Mouse (Mus musculus) testis, adult 2 months (tissue): ENCODE measurements at regions not wholly inside any gene's neighbourhood (a gene's known extent, or its start where the extent isn't known, plus 50 kb on each side); places are given as distances from the start of the nearest gene placed in this dataset.
"Not testable (repeated sequence)": the region's sequence is repeated elsewhere in the genome, so short reads cannot be mapped to it uniquely, and the experiment has no call there.

Experiments
- H3K27ac ChIP-seq: fragments of 200-500 bp; 2 replicates; pipeline ENCODE4 v1.5.1; 2012; ENCODE audit warnings: low read depth, low read length; ENCODE audit not compliant: control insufficient read depth, insufficient read depth
- H3K27me3 ChIP-seq: fragments of 200-500 bp; 2 replicates; pipeline ENCODE4 v1.6.1; 2012; ENCODE audit warnings: mild to moderate bottlenecking, low read length, moderate library complexity; ENCODE audit not compliant: control insufficient read depth, insufficient read depth
- H3K36me3 ChIP-seq: fragments of 200-500 bp; 2 replicates; pipeline ENCODE4 v1.6.1; 2012; ENCODE audit warnings: mild to moderate bottlenecking, low read length; ENCODE audit not compliant: control insufficient read depth, insufficient read depth
- H3K4me1 ChIP-seq: fragments of 200-500 bp; 2 replicates; pipeline ENCODE4 v1.6.1; 2012; ENCODE audit warnings: low read length; ENCODE audit not compliant: control insufficient read depth, insufficient read depth
- H3K4me3 ChIP-seq: fragments of 200-500 bp; 2 replicates; pipeline ENCODE4 v1.5.1; 2012; ENCODE audit warnings: low read depth, mild to moderate bottlenecking, low read length, moderate library complexity, mixed read lengths; ENCODE audit not compliant: control insufficient read depth
- CTCF ChIP-seq: fragments of 200-500 bp; IDR thresholded peaks from 2 replicates; pipeline ENCODE4 v1.5.1; 2012; ENCODE audit warnings: low read depth, mild to moderate bottlenecking, inconsistent platforms, low read length, moderate library complexity; ENCODE audit not compliant: control insufficient read depth, insufficient read depth, insufficient replicate concordance
- POLR2A ChIP-seq: fragments of 200-500 bp; IDR thresholded peaks from 2 replicates; pipeline ENCODE4 v1.6.1; 2012; ENCODE audit warnings: low read depth, mild to moderate bottlenecking, inconsistent platforms, low read length, moderate library complexity; ENCODE audit not compliant: control insufficient read depth

- H3K27ac ChIP-seq, result no peak overlapping the region
- no peaks in the 10 kb centered on the region for H3K4me1 ChIP-seq
- no peaks in the 10 kb centered on the region for H3K36me3 ChIP-seq
- no peak overlapping the region for H3K4me3 ChIP-seq
- H3K27me3 ChIP-seq, result no peaks in the 10 kb centered on the region
- no peak for TF ChIP-seq POLR2A
- no peak for TF ChIP-seq CTCF
These were observed 205.3 kb upstream of the Fbxl4 start for GRCm38 (mm10) chr4:22151899-22152493.

GRCm38 (mm10) chr4:22152971-22153544 lies 204.3 kb upstream of the Fbxl4 start:
- TF ChIP-seq POLR2A (no peak), CTCF (no peak)
- no peak overlapping the region for H3K4me3 ChIP-seq
- no peaks in the 10 kb centered on the region for H3K4me1 ChIP-seq
- no peaks in the 10 kb centered on the region for H3K36me3 ChIP-seq
- H3K27ac ChIP-seq, result no peak overlapping the region
- H3K27me3 ChIP-seq, result no peaks in the 10 kb centered on the region

GRCm38 (mm10) chr4:22153620-22154019 lies 203.7 kb upstream of the Fbxl4 start:
- H3K36me3 ChIP-seq, result no peaks in the 10 kb centered on the region
- H3K27ac ChIP-seq, result no peak overlapping the region
- H3K4me3 ChIP-seq, result no peak overlapping the region
- no peaks in the 10 kb centered on the region for H3K4me1 ChIP-seq
- H3K27me3 ChIP-seq, result no peaks in the 10 kb centered on the region
- TF ChIP-seq POLR2A, result no peak
- no peak for TF ChIP-seq CTCF

GRCm38 (mm10) chr4:22186422-22186821 lies 170.9 kb upstream of the Fbxl4 start:
- no peak for TF ChIP-seq CTCF
- Histone ChIP-seq H3K36me3 (no peaks in the 10 kb centered on the region), H3K4me3 (no peak overlapping the region), H3K4me1 (no peaks in the 10 kb centered on the region), H3K27me3 (no peaks in the 10 kb centered on the region), H3K27ac (no peak overlapping the region)

- Histone ChIP-seq H3K27ac (no peak overlapping the region), H3K4me3 (no peak overlapping the region), H3K36me3 (no peaks in the 10 kb centered on the region), H3K4me1 (no peaks in the 10 kb centered on the region), H3K27me3 (no peaks in the 10 kb centered on the region)
- TF ChIP-seq CTCF, result no peak
- TF ChIP-seq POLR2A, result no peak
These were observed 169.0 kb upstream of the Fbxl4 start for GRCm38 (mm10) chr4:22188141-22189006.

- Histone ChIP-seq H3K36me3 (no peaks in the 10 kb centered on the region), H3K27me3 (no peaks in the 10 kb centered on the region), H3K4me1 (no peaks in the 10 kb centered on the region), H3K4me3 (no peak overlapping the region), H3K27ac (no peak overlapping the region)
- no peak for TF ChIP-seq POLR2A
- no peak for TF ChIP-seq CTCF
These were observed 160.8 kb upstream of the Fbxl4 start for GRCm38 (mm10) chr4:22196501-22196900.

- Histone ChIP-seq H3K27ac (no peak overlapping the region), H3K4me1 (no peaks in the 10 kb centered on the region), H3K36me3 (no peaks in the 10 kb centered on the region), H3K27me3 (no peaks in the 10 kb centered on the region), H3K4me3 (no peak overlapping the region)
- no peak for TF ChIP-seq CTCF
- no peak for TF ChIP-seq POLR2A
These were observed 148.8 kb upstream of the Fbxl4 start for GRCm38 (mm10) chr4:22208531-22208930.

GRCm38 (mm10) chr4:22237640-22238039 lies 119.7 kb upstream of the Fbxl4 start:
- Histone ChIP-seq H3K4me3 (no peak overlapping the region), H3K4me1 (no peaks in the 10 kb centered on the region), H3K36me3 (no peaks in the 10 kb centered on the region), H3K27me3 (no peaks in the 10 kb centered on the region), H3K27ac (no peak overlapping the region)
- no peak for TF ChIP-seq CTCF
- no peak for TF ChIP-seq POLR2A

GRCm38 (mm10) chr4:22250276-22250675 lies 107.1 kb upstream of the Fbxl4 start:
- not testable (repeated sequence) for H3K4me1 ChIP-seq, H3K27ac ChIP-seq, H3K4me3 ChIP-seq, H3K27me3 ChIP-seq, H3K36me3 ChIP-seq
